Mouse (Mus musculus) liver, postnatal 0 days (tissue): ENCODE measurements around the gene Pramel6. TPM values are rescaled to one million over a fixed set of nuclear protein-coding genes. Genes with fewer than 3 reads are reported as not detected.
"Not testable (repeated sequence)": the region's sequence is repeated elsewhere in the genome, so short reads cannot be mapped to it uniquely, and the experiment has no call there.

Experiments
- ATAC-seq: fragments of 200-750 bp; cut with Nextera tagmentation; 2 replicates; pipeline ENCODE4 v1.8.0; 2017; ENCODE audit warnings: mild to moderate bottlenecking, moderate library complexity
- DNase-seq: peaks from one replicate; pipeline ENCODE4 v3.0.0-alpha.2; 2016
- H3K27ac ChIP-seq: fragments of 300-500 bp; sonication (generic); 2 replicates; pipeline ENCODE4 v1.5.1; 2014; ENCODE audit warnings: antibody characterized with exemption, moderate library complexity, mild to moderate bottlenecking, low read depth
- H3K27me3 ChIP-seq: fragments of 300-500 bp; sonication (generic); 2 replicates; pipeline ENCODE4 v1.6.1; 2014; ENCODE audit warnings: low read length, control low read depth, mixed read lengths; ENCODE audit not compliant: insufficient read depth
- H3K36me3 ChIP-seq: fragments of 300-500 bp; sonication (generic); replicated peaks from 2 replicates; pipeline ENCODE4 v1.6.1; 2014; ENCODE audit warnings: mild to moderate bottlenecking, control low read depth, low read length, moderate library complexity, mixed read lengths; ENCODE audit not compliant: insufficient read depth
- H3K4me1 ChIP-seq: fragments of 300-500 bp; sonication (generic); 2 replicates; pipeline ENCODE4 v1.6.1; 2014; ENCODE audit warnings: antibody characterized with exemption, mild to moderate bottlenecking, control low read depth; ENCODE audit not compliant: insufficient read depth
- H3K4me2 ChIP-seq: fragments of 300-500 bp; sonication (generic); 2 replicates; pipeline ENCODE4 v1.6.1; 2014; ENCODE audit warnings: low read depth, mild to moderate bottlenecking, low read length, moderate library complexity, mixed read lengths
- H3K4me3 ChIP-seq: fragments of 300-500 bp; sonication (generic); 2 replicates; pipeline ENCODE4 v1.5.1; 2014; ENCODE audit warnings: low read depth, low read length
- H3K9ac ChIP-seq: fragments of 300-500 bp; sonication (generic); replicated peaks from 2 replicates; pipeline ENCODE4 v1.6.1; 2014; ENCODE audit warnings: mild to moderate bottlenecking, moderate library complexity
- H3K9me3 ChIP-seq: fragments of 300-500 bp; sonication (generic); 2 replicates; pipeline ENCODE4 v1.6.1; 2016; ENCODE audit warnings: mild to moderate bottlenecking, control low read depth, low read length, mixed read lengths
- CTCF ChIP-seq: sonication (generic); IDR thresholded peaks from 2 replicates; pipeline ENCODE4 v1.5.1; 2016; ENCODE audit warnings: antibody characterized with exemption, low read depth
- EP300 ChIP-seq: IDR thresholded peaks from 2 replicates; pipeline ENCODE4 v1.6.1; 2016; ENCODE audit warnings: antibody characterized with exemption, low read depth, mild to moderate bottlenecking
- WGBS: fragments of 180-500 bp; shearing (Covaris S2); extraction: QIAGEN DNeasy Blood & Tissue Kit; methylation state at CpG from one replicate; pipeline ENCODE4 v1.1.7; 2014; ENCODE audit not compliant: insufficient replicate concordance; 5-methylcytosine and 5-hydroxymethylcytosine counted together
- polyA plus RNA-seq: library from polyadenylated mRNA; unstranded; fragments of >200 nt; fragmentation: Nextera tagmentation; extraction: Ambion mirVana; gene quantifications from 2 replicates; pipeline ENCODE4 v1.2.1, GENCODE M21; 2015

Gene Pramel6
- not detected in 2 replicates for polyA plus RNA-seq

DNA sequence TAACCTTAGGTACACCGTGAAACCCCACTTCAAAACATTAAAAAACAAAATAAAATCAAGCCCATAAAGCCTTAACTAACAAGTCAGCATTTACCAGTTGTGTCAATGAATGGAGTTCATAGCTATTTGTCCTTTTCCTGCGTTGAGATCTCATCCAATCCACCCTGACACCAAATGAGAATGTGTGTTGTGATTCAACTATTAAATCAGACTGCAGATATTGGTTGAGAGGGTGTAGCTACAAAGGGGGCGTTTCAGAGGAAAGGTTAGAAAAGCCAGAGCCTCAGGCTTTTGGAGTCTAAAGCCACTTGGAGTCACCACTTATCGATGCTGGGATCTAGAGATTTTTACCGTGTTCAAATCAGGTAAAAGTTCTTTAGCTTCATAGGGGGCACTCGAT, at the start of gene Pramel6:
Pramel6 (plus strand) TSS at position 301 of the 400 bp plus-strand sequence.
- H3K27ac ChIP-seq = no peak within 1 kb of the TSS
- H3K4me3 ChIP-seq = no peak within 1 kb of the TSS
- H3K4me2 ChIP-seq = no peak within 1 kb of the TSS
- no peaks in the 10 kb centered on the region for H3K27me3 ChIP-seq
- H3K9me3 ChIP-seq = no peaks in the 10 kb centered on the region; the same call in 1 of the 2 replicates
- 77% methylated on average over 6 of the region's 6 CpGs for WGBS
- H3K36me3 ChIP-seq = no peaks in the 10 kb centered on the region
- H3K9ac ChIP-seq = no peak within 1 kb of the TSS
- ATAC-seq = no peak
- TF ChIP-seq EP300 = no peak
- no peak for TF ChIP-seq CTCF
- H3K4me1 ChIP-seq = no peaks in the 10 kb centered on the region
- no peak for DNase-seq

- Histone ChIP-seq H3K27me3 (no peaks in the 10 kb centered on the region), H3K4me3 (no peak overlapping the region), H3K4me2 (no peak overlapping the region), H3K4me1 (no peaks in the 10 kb centered on the region), H3K27ac (no peak overlapping the region), H3K9me3 (no peaks in the 10 kb centered on the region), H3K36me3 (no peaks in the 10 kb centered on the region), H3K9ac (no peak overlapping the region)
- DNase-seq (no peak), ATAC-seq (no peak)
- WGBS = 79% methylated on average over 4 of the region's 4 CpGs
- TF ChIP-seq EP300 (no peak), CTCF (no peak)
These were observed 44.6 kb upstream of the Pramel6 start for GRCm38 (mm10) chr2:87461769-87462168.

- Histone ChIP-seq H3K27me3 (no peaks in the 10 kb centered on the region), H3K4me2 (no peak overlapping the region), H3K36me3 (no peaks in the 10 kb centered on the region), H3K9me3 (no peaks in the 10 kb centered on the region; the same call in 1 of the 2 replicates), H3K4me1 (no peaks in the 10 kb centered on the region), H3K9ac (no peak overlapping the region), H3K27ac (no peak overlapping the region), H3K4me3 (no peak overlapping the region)
- DNase-seq = no peak
- TF ChIP-seq CTCF = no peak
- TF ChIP-seq EP300 = no peak
- ATAC-seq = no peak
These were observed 26.2 kb upstream of the Pramel6 start for GRCm38 (mm10) chr2:87480207-87480606.

DNA sequence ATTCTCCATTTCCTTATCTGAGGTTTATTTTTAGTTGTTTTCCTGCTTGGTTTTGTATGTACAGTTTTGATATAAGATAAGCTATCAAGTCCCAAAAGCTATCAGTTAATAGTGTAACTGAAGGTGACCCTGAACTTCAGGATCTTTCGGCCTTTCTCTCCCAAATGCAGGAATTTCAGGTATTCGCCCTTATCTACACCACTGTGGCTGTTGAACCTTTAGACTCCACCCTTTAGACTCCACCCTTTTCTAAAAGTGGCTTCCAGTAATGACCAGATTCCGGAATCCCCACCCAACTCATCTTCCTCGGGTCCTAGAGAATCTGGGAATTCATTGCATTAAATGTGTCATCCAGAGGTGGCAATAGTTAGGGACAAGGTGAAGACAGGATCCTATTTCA, 25.2 kb upstream of the Pramel6 start:
- Histone ChIP-seq H3K27me3 (no peaks in the 10 kb centered on the region), H3K27ac (no peak overlapping the region), H3K36me3 (no peaks in the 10 kb centered on the region), H3K4me3 (no peak overlapping the region), H3K4me1 (no peaks in the 10 kb centered on the region), H3K9ac (no peak overlapping the region), H3K4me2 (no peak overlapping the region), H3K9me3 (no peaks in the 10 kb centered on the region; the same call in 1 of the 2 replicates)
- 68% methylated on average over 4 of the region's 4 CpGs for WGBS
- no peak for TF ChIP-seq EP300
- no peak for TF ChIP-seq CTCF
- ATAC-seq (no peak), DNase-seq (no peak)

- Histone ChIP-seq H3K27me3 (no peaks in the 10 kb centered on the region), H3K9ac (no peak overlapping the region), H3K27ac (no peak overlapping the region), H3K9me3 (no peaks in the 10 kb centered on the region; the same call in 1 of the 2 replicates), H3K4me3 (no peak overlapping the region), H3K4me2 (no peak overlapping the region), H3K36me3 (no peaks in the 10 kb centered on the region), H3K4me1 (no peaks in the 10 kb centered on the region)
- DNase-seq (no peak), ATAC-seq (no peak)
- 70% methylated on average over 2 of the region's 2 CpGs for WGBS
- TF ChIP-seq EP300 (no peak), CTCF (no peak)
These were observed 24.1 kb upstream of the Pramel6 start for GRCm38 (mm10) chr2:87482276-87482675.

DNA sequence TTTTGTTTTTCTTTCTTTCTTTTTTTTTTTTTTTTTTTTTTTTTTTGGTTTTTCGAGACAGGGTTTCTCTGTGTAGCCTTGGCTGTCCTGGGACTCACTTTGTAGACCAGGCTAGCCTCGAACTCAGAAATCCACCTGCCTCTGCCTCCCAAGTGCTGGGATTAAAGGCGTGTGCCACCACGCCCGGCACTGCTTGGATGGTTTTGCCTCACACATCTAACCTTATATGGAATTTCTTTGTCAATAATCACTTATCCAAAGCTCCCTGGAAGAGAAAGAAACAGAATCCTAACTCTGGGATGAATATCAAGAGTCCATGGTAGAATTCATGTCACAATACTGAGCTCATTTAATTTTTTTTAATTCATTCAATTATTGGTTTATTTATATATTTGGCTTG, 9.4 kb upstream of the Pramel6 start, which contains the start of gene Pramel7:
Pramel7 (minus strand) TSS at position 101 of the 400 bp plus-strand sequence.
- H3K4me1 ChIP-seq, H3K4me2 ChIP-seq, H3K36me3 ChIP-seq, H3K9ac ChIP-seq, H3K9me3 ChIP-seq, DNase-seq, H3K27ac ChIP-seq, H3K27me3 ChIP-seq, H3K4me3 ChIP-seq, ATAC-seq: not testable (repeated sequence)
- 89% methylated on average over 3 of the region's 5 CpGs for WGBS

- Histone ChIP-seq H3K9me3 (no peaks in the 10 kb centered on the region; the same call in 1 of the 2 replicates), H3K4me3 (no peak overlapping the region), H3K36me3 (no peaks in the 10 kb centered on the region), H3K4me2 (no peak overlapping the region), H3K4me1 (no peaks in the 10 kb centered on the region), H3K27ac (no peak overlapping the region), H3K27me3 (no peaks in the 10 kb centered on the region), H3K9ac (no peak overlapping the region)
- TF ChIP-seq EP300 = no peak
- TF ChIP-seq CTCF = no peak
- WGBS = 79% methylated on average over 2 of the region's 2 CpGs
- DNase-seq = no peak
- no peak for ATAC-seq
These were observed 8.7 kb downstream of the Pramel6 start for GRCm38 (mm10) chr2:87515046-87515445.
